Comparison of ENCODE assay signal across 8 mouse cellular contexts in genomic region chr12:3808396-3808981, GRCm38 (mm10). TPM values are rescaled to one million over a fixed set of nuclear protein-coding genes. Genes with fewer than 3 reads are reported as not detected.
A peak's percentile ranks its signal among the peaks of the same experiment; 100 is the strongest.
DNase-seq lines count a peak whose midpoint lies in the region; ATAC-seq and TF ChIP-seq lines count a peak whose summit lies in the region.

No protein-coding gene starts in this region.

- no peaks in the 10 kb centered on the region for H3K27me3 ChIP-seq in heart, adult 2 months (ENCODE audit: control insufficient read depth, insufficient read depth, low read length)
- H3K27me3 ChIP-seq in kidney, embryonic 16.5 days (ENCODE audit: insufficient read depth, low read length), result no peaks in the 10 kb centered on the region
- no peaks in the 10 kb centered on the region for H3K27me3 ChIP-seq in midbrain, postnatal 0 days (ENCODE audit: insufficient read depth, low read length)

- peak overlapping the region; percentile 80 for H3K4me3 ChIP-seq in heart, adult 2 months
- H3K4me3 ChIP-seq in kidney, embryonic 16.5 days (ENCODE audit: low read length), result peak overlapping the region; percentile 86
- H3K4me3 ChIP-seq in midbrain, postnatal 0 days (ENCODE audit: low read depth, low read length), result peak overlapping the region; percentile 90

- WGBS in heart, adult 2 months, result 10% methylated on average over 10 of the region's 10 CpGs
- WGBS in kidney, embryonic 16.5 days, result 5% methylated on average over 10 of the region's 10 CpGs
- WGBS in midbrain, postnatal 0 days, result 3% methylated on average over 9 of the region's 10 CpGs

- intact Hi-C loops in heart, adult 2 months (cut with DNase I), result loop anchor here (2.0 to 5.0 kb wide), 2 partner anchors 26 to 64 kb away; no protein-coding TSS in a partner anchor
- intact Hi-C loops in heart, postnatal 25 days (cut with DNase I), result loop anchor here (10.0 kb wide), 1 partner anchor 666 kb away; the partner anchor contains the start of gene Ncoa1
- intact Hi-C loops in gastrocnemius, postnatal 14 days (cut with DNase I; ENCODE audit: low total_unique reads), result no loop called here

- H3K9me3 ChIP-seq in kidney, embryonic 16.5 days (ENCODE audit: low read length), result no peaks in the 10 kb centered on the region
- H3K9me3 ChIP-seq in midbrain, postnatal 0 days (ENCODE audit: low read length), result no peaks in the 10 kb centered on the region

- peak overlapping the region; percentile 93 for H3K27ac ChIP-seq in heart, adult 2 months
- H3K27ac ChIP-seq in kidney, embryonic 16.5 days (ENCODE audit: low read length), result peak overlapping the region; percentile 98
- peak overlapping the region; percentile 94 for H3K27ac ChIP-seq in midbrain, postnatal 0 days (ENCODE audit: low read depth, low read length)

- peak; percentile 52 to 64 for DNase-seq in heart, adult 2 months
- DNase-seq in heart, postnatal 25 days (ENCODE audit: low spot score), result no peak
- peak; percentile 39 for DNase-seq in R1 (ENCODE audit: low read depth, low spot score)
- DNase-seq in gastrocnemius, postnatal 14 days, result peak; percentile 77
- no peak for DNase-seq in midbrain, postnatal 0 days (ENCODE audit: low spot score)
- DNase-seq in cerebellum, adult 11 months, result no peak

- no peak for TF ChIP-seq CTCF in heart, adult 2 months (IDR thresholded peaks at IDR 0.05)
- no peak for TF ChIP-seq CTCF in midbrain, postnatal 0 days (IDR thresholded peaks at IDR 0.05)

- H3K79me2 ChIP-seq in heart, adult 2 months (replicated peaks; ENCODE audit: control insufficient read depth, insufficient read depth, low read length), result peaks cover 1% of the 10 kb centered on the region; the same call in 1 of the 2 replicates

- H3K36me3 ChIP-seq in heart, adult 2 months (ENCODE audit: control insufficient read depth, insufficient read depth, low read length), result no peaks in the 10 kb centered on the region
- no peaks in the 10 kb centered on the region for H3K36me3 ChIP-seq in kidney, embryonic 16.5 days (ENCODE audit: insufficient read depth, low read length)
- no peaks in the 10 kb centered on the region for H3K36me3 ChIP-seq in midbrain, postnatal 0 days (ENCODE audit: insufficient read depth, low read length)

- H3K9ac ChIP-seq in heart, adult 2 months (ENCODE audit: low read depth, low read length), result peak overlapping the region; percentile 97
- peak overlapping the region; percentile 96 for H3K9ac ChIP-seq in kidney, embryonic 16.5 days (replicated peaks; ENCODE audit: low read length)
- peak overlapping the region; percentile 96 for H3K9ac ChIP-seq in midbrain, postnatal 0 days (replicated peaks; ENCODE audit: low read length, poor library complexity, severe bottlenecking)

- no peak for TF ChIP-seq EP300 in heart, adult 2 months (IDR thresholded peaks at IDR 0.05; ENCODE audit: insufficient read depth, low read depth, low read length)

- no peak for TF ChIP-seq POLR2A in heart, adult 2 months (IDR thresholded peaks at IDR 0.05; ENCODE audit: insufficient read depth, low read depth, low read length)

- ATAC-seq in kidney, embryonic 16.5 days (ENCODE audit: low FRiP score, low TSS enrichment), result peak; percentile 35
- ATAC-seq in midbrain, postnatal 0 days (ENCODE audit: low FRiP score), result no peak
- no peak; the same call in 1 of the 2 replicates for ATAC-seq in erythroid progenitor cell, adult 5-6 weeks (replicated peaks; ENCODE audit: low FRiP score, poor library complexity, severe bottlenecking)

- peak overlapping the region; percentile 81 for H3K4me2 ChIP-seq in kidney, embryonic 16.5 days (replicated peaks; ENCODE audit: low read depth, low read length)
- H3K4me2 ChIP-seq in midbrain, postnatal 0 days (ENCODE audit: low read depth, low read length, poor library complexity, severe bottlenecking), result peak overlapping the region; percentile 82

- H3K4me1 ChIP-seq in heart, adult 2 months (ENCODE audit: control insufficient read depth, insufficient read depth, low read length), result peaks cover 26% of the 10 kb centered on the region
- H3K4me1 ChIP-seq in kidney, embryonic 16.5 days (ENCODE audit: insufficient read depth, low read length), result peaks cover 54% of the 10 kb centered on the region
- H3K4me1 ChIP-seq in midbrain, postnatal 0 days (ENCODE audit: insufficient read depth, low read length), result peaks cover 30% of the 10 kb centered on the region

RNA-seq across cellular contexts. Expression of gene Dnmt3a, which starts 2.7 kb away (rescaled TPM):
- 10 to 100 TPM; 50.9 to 56.0 TPM for total RNA-seq in heart, adult 2 months (2021)
- 13.6 and 22.4 TPM in 2 replicates for polyA plus RNA-seq in heart, adult 2 months (2012; rRNA removed)
- total RNA-seq in heart, postnatal 25 days (2021), result 10 to 100 TPM; 85.3 to 95.1 TPM
- 100 to 1,000 TPM; 119 to 137 TPM for total RNA-seq in gastrocnemius, postnatal 14 days (2021)
- polyA plus RNA-seq in kidney, embryonic 16.5 days (2015; fragmentation: Nextera tagmentation; extraction: Ambion mirVana), result 82.9 and 88.1 TPM in 2 replicates
- 88.5 and 101 TPM in 2 replicates for total RNA-seq in midbrain, postnatal 0 days (2014; rRNA removed)
- 106 and 130 TPM in 2 replicates for polyA plus RNA-seq in midbrain, postnatal 0 days (2015; fragmentation: Nextera tagmentation; extraction: Ambion mirVana)
- 1.3 and 4.0 TPM in 2 replicates for total RNA-seq in erythroid progenitor cell, adult 5-6 weeks (2015; ENCODE audit: low replicate concordance)
- 0.83 and 3.7 TPM in 2 replicates for total RNA-seq in erythroid progenitor cell, adult 5-6 weeks (2017; ENCODE audit: low replicate concordance)

Comparison
In these comparisons a context has a peak if more than half of its experiments do, and no peak if none do; other contexts are left out.
1. DNase-seq: peak in heart, adult 2 months (2 of 2), R1 (single experiment) and gastrocnemius, postnatal 14 days (single experiment); none in heart, postnatal 25 days (single experiment), midbrain, postnatal 0 days (single experiment) and cerebellum, adult 11 months (single experiment).
2. RNA of gene Dnmt3a, which starts 2.7 kb away (total RNA-seq): 119 to 137 TPM in gastrocnemius, postnatal 14 days, 85.3 to 95.1 TPM in heart, postnatal 25 days, 88.5 to 101 TPM in midbrain, postnatal 0 days and 50.9 to 56.0 TPM in heart, adult 2 months; 0.83 to 4.0 TPM in erythroid progenitor cell, adult 5-6 weeks; every median in the first group is over 10 times any median in the second.
3. Peak in every context shown above with its lines, with median percentiles within 50 percentile points of each other: H3K27ac ChIP-seq, H3K4me3 ChIP-seq and H3K9ac ChIP-seq.